Mouse (Mus musculus): ENCODE measurements around the gene Dnm1. TPM values are rescaled to one million over a fixed set of nuclear protein-coding genes. Genes with fewer than 3 reads are reported as not detected.

The Dnm1 gene
- polyA plus RNA-seq, 1 experiment from 2014 or later, result 4.5 TPM

DNA sequence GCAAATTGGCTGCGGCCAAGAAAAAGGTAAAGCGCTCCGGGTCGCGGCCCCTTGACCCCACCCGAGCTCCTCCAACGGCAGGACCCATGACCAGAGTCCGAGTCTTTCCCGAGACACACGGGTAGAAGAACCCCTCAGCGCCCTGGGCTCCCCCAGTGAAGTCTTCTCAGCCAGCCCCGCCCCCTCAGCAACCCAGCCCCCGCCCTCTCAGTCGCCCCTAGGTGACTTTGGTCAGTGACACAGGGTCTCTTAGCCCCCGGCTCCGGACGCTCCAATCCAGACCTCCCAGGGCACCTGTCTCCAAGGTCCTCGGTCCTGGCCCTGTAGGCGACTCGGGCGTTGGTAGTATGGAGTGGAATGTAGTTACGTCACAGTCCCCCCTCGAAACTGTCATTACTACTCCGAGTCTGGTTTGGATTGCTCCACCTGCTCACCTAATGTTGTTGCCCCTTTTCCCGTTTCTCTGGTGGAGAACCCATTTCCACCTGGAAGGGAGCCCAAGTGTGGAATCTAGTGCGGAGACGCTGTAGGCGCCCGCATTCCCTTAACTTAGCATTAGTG, 64.7 kb downstream of the Dnm1 start:
- Histone ChIP-seq H3K9me3 (no peaks in the 10 kb centered on the region), H3K4me2 (peak overlapping the region; percentile 91), H3K9ac (peak overlapping the region; percentile 90), H3K27ac (replicated peaks) (peak overlapping the region; percentile 82), H3K36me3 (peaks cover 42% of the 10 kb centered on the region), H3K27me3 (replicated peaks) (no peaks in the 10 kb centered on the region), H3K4me3 (peak overlapping the region; percentile 93), H3K4me1 (peaks cover 27% of the 10 kb centered on the region)
- peak; percentile 34 for ATAC-seq (ENCODE audit: extremely low read depth, insufficient number of reproducible peaks, low FRiP score, low TSS enrichment)
- WGBS, result 1% methylated on average over 29 of the region's 29 CpGs

DNA sequence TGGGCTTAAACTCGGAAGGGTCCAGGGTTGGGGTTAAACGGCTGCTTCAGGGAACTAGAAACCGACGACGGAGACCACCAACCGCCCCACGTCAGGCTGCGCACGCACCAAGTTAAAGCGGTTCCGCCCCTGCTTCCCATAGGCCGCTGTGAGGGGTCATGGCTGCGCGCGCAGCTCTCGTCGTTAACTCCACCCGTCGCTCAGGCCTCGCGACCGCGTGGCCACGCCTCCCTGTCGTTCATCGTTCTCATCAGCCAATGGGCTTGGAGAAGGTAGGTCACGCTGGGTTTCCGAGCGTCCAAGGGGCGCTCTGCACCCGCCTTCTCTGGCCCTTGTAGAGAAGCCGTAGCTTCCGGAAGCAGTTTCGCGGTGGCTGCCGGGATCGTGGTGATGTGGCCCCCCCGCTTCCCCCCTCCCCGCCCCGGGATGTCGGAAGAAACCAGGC, 65.2 kb downstream of the Dnm1 start, which contains the start of gene Swi5:
TSS of gene Swi5 (minus strand) at position 153 of the 445 bp plus-strand sequence.
- under 1% methylated on average over 36 of the region's 41 CpGs for WGBS
- Histone ChIP-seq H3K27ac (replicated peaks) (peak within 1 kb of the TSS; percentile 82), H3K9ac (peak within 1 kb of the TSS; percentile 99), H3K9me3 (no peaks in the 10 kb centered on the region), H3K4me1 (peaks cover 27% of the 10 kb centered on the region), H3K4me3 (peak within 1 kb of the TSS; percentile 93), H3K27me3 (replicated peaks) (no peaks in the 10 kb centered on the region), H3K36me3 (peaks cover 44% of the 10 kb centered on the region), H3K4me2 (peak within 1 kb of the TSS; percentile 91)
- ATAC-seq (ENCODE audit: extremely low read depth, insufficient number of reproducible peaks, low FRiP score, low TSS enrichment), result peak; percentile 99

DNA sequence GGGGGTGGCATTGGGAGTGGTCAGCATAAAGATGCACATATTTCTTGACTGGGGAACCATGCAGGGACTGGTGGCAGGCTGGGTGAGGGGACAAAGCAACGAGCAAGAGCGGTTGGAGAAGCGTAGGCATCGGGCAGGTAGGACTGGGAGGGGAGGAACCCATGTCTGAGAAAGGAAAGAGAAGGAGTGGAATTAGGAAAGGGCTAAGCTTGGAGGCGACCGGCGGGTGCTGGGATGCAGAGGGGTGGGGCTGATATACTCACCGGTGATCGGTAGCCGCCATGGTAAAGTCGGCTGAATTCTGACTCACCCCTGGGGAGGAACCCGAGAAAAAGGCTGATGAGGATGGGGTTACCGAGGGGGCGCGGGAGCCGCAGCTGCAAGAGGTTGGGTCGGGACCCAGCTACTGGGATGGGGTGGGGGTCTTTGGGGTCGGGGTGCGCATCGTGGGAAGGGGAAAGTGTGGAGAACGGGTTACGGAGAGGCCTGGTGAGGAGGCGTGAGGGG, 65.8 kb downstream of the Dnm1 start, which contains the start of gene Golga2:
TSS of gene Golga2 (plus strand) at position 51 of the 507 bp plus-strand sequence.
- Histone ChIP-seq H3K4me3 (peak within 1 kb of the TSS; percentile 93), H3K4me1 (peaks cover 30% of the 10 kb centered on the region), H3K9me3 (no peaks in the 10 kb centered on the region), H3K27ac (replicated peaks) (peak within 1 kb of the TSS; percentile 82), H3K27me3 (replicated peaks) (no peaks in the 10 kb centered on the region), H3K4me2 (peak within 1 kb of the TSS; percentile 91), H3K9ac (peak within 1 kb of the TSS; percentile 99), H3K36me3 (peaks cover 43% of the 10 kb centered on the region)
- WGBS, result 1% methylated on average over 23 of the region's 23 CpGs
- ATAC-seq (ENCODE audit: extremely low read depth, insufficient number of reproducible peaks, low FRiP score, low TSS enrichment), result no peak

DNA sequence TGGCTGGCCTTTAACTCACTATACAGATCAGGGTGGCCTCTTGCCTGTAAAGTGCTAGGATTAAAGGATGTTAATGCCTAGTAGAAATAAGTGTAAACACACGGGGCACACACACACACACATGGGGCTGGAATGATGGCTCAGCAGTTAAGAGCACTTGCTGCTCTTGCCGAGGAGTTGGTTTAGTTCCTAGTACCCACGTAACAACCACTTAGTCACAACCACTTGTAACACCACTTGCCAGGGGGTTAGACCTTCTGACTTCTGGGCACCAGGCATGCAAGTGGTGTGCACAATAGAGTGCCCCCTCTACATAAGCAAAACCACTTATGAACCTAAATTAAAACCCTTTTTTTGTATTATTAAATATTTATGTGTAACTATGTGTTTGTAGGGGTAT, 69.2 kb downstream of the Dnm1 start:
- WGBS, result 86% methylated on average over 3 of the region's 3 CpGs
- Histone ChIP-seq H3K27ac (replicated peaks) (no peak overlapping the region), H3K4me3 (no peak overlapping the region), H3K4me1 (peaks cover 17% of the 10 kb centered on the region), H3K36me3 (peaks cover 67% of the 10 kb centered on the region), H3K9ac (no peak overlapping the region), H3K4me2 (no peak overlapping the region), H3K27me3 (replicated peaks) (no peaks in the 10 kb centered on the region), H3K9me3 (no peaks in the 10 kb centered on the region)
- no peak for ATAC-seq (ENCODE audit: extremely low read depth, insufficient number of reproducible peaks, low FRiP score, low TSS enrichment)

DNA sequence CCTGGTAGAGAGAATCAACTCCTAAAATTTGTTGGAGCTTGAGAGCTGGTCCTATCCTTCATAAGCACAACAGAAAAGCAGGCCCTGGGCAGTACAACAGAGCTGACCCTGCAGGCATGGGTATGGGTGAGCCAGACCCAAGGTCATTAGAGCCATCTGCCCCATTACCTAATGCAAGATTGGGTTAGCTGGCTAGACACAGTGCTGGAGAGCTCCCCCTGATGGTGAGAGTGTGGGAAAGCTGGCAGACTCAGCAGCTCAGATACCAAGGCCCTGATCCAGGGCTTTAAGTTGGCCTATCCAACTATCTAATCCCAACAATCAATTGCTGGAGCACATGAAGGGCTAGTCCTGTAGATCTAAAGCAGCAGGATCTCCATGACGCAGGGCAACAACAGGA, 70.4 kb downstream of the Dnm1 start:
- ATAC-seq (ENCODE audit: extremely low read depth, insufficient number of reproducible peaks, low FRiP score, low TSS enrichment), result no peak
- no peak overlapping the region for H3K9ac ChIP-seq
- H3K4me1 ChIP-seq, result peaks cover 14% of the 10 kb centered on the region
- H3K27me3 ChIP-seq (replicated peaks), result no peaks in the 10 kb centered on the region
- H3K36me3 ChIP-seq, result peaks cover 80% of the 10 kb centered on the region
- H3K4me2 ChIP-seq, result no peak overlapping the region
- 0 out of 2 replicates have a peak overlapping the region, but pooled peaks have one; percentile 0 for H3K27ac ChIP-seq (replicated peaks)
- no peaks in the 10 kb centered on the region for H3K9me3 ChIP-seq
- WGBS, result 80% methylated on average over 1 of the region's 1 CpGs
- H3K4me3 ChIP-seq, result no peak overlapping the region

DNA sequence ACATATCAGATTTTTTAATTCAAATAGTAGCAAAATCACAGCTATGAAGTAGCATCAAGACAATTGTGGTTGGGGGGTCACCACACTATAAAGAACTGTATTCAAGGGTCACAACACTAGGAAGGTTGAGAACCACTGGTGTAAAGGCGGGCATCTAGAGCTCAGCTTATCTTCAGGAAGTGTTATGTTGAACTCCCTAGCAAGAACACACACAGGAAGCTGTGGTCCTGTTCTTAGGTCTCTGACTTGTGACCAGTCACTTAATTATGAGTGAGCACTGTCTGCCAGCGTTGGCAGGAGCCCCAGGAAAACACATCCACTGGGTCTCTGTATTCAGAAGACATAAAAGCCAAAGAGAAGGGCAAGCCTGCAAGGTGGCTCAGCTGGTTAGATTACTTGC, 70.8 kb downstream of the Dnm1 start:
- H3K4me3 ChIP-seq, result no peak overlapping the region
- WGBS, result 68% methylated on average over 2 of the region's 2 CpGs
- no peaks in the 10 kb centered on the region for H3K27me3 ChIP-seq (replicated peaks)
- no peak overlapping the region for H3K9ac ChIP-seq
- peaks cover 84% of the 10 kb centered on the region for H3K36me3 ChIP-seq
- 0 out of 2 replicates have a peak overlapping the region, but pooled peaks have one; percentile 0 for H3K27ac ChIP-seq (replicated peaks)
- ATAC-seq (ENCODE audit: extremely low read depth, insufficient number of reproducible peaks, low FRiP score, low TSS enrichment), result no peak
- no peak overlapping the region for H3K4me2 ChIP-seq
- no peaks in the 10 kb centered on the region for H3K9me3 ChIP-seq
- H3K4me1 ChIP-seq, result peaks cover 14% of the 10 kb centered on the region

DNA sequence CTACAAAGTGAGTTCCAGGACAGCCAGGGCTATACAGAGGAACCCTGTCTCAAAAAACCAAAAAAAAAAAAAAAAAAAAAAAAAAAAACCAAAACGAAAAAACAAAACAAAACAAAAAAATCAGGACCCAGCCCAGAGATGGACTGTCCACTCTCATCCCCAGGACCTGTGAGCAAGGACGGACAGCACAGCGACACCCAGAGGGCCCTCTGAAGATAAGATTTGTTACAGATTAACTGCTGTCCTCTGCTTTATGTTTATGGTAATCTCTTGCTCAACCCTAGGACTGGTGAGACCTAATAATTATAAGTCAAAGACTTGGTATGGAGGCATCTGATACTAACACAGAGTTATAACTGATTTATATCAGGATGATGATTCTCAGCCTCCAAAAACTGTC, 77.3 kb downstream of the Dnm1 start:
- no peak overlapping the region for H3K4me3 ChIP-seq
- WGBS, result 52% methylated on average over 3 of the region's 3 CpGs
- peaks cover 42% of the 10 kb centered on the region for H3K36me3 ChIP-seq
- H3K4me1 ChIP-seq, result no peaks in the 10 kb centered on the region
- no peak for ATAC-seq (ENCODE audit: extremely low read depth, insufficient number of reproducible peaks, low FRiP score, low TSS enrichment)
- H3K9ac ChIP-seq, result no peak overlapping the region
- no peak overlapping the region for H3K4me2 ChIP-seq
- no peaks in the 10 kb centered on the region for H3K27me3 ChIP-seq (replicated peaks)
- no peaks in the 10 kb centered on the region for H3K9me3 ChIP-seq
- no peak overlapping the region for H3K27ac ChIP-seq (replicated peaks)

DNA sequence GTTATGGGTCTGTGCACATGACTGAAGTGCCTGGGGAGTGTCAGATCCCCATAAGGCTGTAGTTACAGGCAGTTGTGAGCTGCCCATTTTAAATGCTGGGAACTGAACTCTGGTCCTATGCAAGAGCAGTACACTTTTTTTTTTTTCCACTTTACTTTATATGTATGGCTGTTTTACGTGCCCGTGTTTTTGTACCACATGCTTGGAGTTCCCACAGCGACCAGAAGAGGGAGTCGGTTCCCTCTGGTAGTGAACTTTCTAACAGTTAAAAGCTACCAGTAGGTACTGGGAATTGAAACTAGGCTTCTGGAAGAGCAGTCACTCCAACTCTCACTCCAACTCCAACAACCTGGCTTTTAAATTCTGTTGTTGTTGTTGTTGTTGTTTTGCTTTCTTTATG, 92.5 kb downstream of the Dnm1 start:
- WGBS, result 33% methylated on average over 4 of the region's 4 CpGs
- Histone ChIP-seq H3K4me3 (0 out of 2 replicates have a peak overlapping the region, but pooled peaks have one; percentile 91), H3K27ac (replicated peaks) (no peak overlapping the region), H3K36me3 (peaks cover 31% of the 10 kb centered on the region), H3K27me3 (replicated peaks) (no peaks in the 10 kb centered on the region), H3K4me1 (peaks cover 14% of the 10 kb centered on the region), H3K9me3 (no peaks in the 10 kb centered on the region), H3K4me2 (peak overlapping the region; percentile 82), H3K9ac (no peak overlapping the region)
- ATAC-seq (ENCODE audit: extremely low read depth, insufficient number of reproducible peaks, low FRiP score, low TSS enrichment), result no peak

DNA sequence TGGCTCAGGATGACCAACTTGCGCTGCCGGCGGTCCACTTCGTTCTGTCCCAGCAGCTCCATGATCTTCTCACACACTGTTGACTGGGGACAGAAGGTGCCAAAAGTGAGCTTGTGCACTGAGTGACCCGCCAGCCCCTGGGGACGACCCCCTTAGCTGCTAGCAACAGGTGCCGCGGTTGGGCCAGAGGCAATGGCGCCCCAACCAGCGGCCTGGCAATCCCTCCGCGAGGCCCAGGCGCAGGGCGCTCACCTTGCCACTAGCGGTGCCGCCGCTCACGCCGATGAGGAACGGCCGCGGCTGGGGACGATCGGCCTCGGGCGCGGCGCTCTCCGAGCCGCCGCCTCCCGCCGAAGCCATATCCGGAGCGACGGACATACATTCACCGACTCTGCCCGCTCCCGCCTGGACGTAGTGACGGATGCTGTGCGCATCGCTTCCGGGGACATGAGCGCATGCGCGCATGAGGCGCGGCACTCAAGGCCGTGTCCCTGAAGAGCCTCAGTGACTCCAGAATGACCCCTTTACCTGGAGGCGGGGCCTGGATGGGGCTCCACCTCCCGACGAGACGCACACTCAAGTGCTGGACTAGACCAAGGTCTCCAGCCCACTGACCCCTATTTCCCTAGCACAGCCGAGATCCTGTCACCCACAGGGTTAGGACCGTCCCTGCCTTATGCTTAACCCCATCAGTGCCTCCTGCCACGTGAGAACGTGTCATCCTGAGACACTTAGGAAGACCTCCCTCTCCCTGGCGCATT, 93.3 kb downstream of the Dnm1 start, which contains the start of gene Uck1:
TSS of gene Uck1 (minus strand) at position 503 of the 761 bp plus-strand sequence.
- WGBS, result 1% methylated on average over 59 of the region's 59 CpGs
- H3K9me3 ChIP-seq, result no peaks in the 10 kb centered on the region
- peaks cover 33% of the 10 kb centered on the region for H3K36me3 ChIP-seq
- H3K27me3 ChIP-seq (replicated peaks), result no peaks in the 10 kb centered on the region
- peak within 1 kb of the TSS; percentile 87 for H3K9ac ChIP-seq
- H3K27ac ChIP-seq (replicated peaks), result peak within 1 kb of the TSS; percentile 53
- peak within 1 kb of the TSS; percentile 82 for H3K4me2 ChIP-seq
- peaks cover 14% of the 10 kb centered on the region for H3K4me1 ChIP-seq
- H3K4me3 ChIP-seq, result peak within 1 kb of the TSS; percentile 91
- peak; percentile 82 for ATAC-seq (ENCODE audit: extremely low read depth, insufficient number of reproducible peaks, low FRiP score, low TSS enrichment)

DNA sequence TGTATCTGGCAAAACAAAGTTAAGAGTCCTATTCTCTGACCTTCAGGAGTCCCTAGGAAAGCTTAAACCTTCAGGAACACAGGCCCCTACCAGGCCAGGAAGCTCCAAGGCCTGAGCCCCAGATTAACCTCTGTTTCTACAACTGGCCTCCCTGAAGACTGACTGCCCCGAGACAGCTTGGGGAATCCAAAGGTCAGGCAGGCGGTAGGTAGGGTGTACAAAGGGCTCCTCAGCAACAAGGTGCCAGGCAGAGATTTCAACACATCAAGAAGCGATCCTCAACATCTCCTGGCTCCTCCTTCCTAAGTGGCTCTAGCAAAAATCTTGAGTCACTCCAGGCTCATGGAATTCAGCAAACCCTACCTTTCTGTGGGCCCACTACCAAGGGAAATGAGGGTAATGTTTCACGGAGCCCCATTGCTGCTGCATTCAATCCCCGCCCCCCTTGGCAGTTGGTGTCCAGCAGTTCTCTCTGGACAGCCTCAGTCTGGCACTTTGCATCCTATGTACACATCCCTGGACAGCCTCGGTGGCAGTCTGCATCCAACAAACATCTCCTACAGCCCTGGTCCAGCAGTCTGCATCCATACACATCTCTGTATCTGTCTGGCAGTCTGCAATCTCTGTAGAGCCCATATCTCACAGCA, 94.1 kb downstream of the Dnm1 start:
- no peak for ATAC-seq (ENCODE audit: extremely low read depth, insufficient number of reproducible peaks, low FRiP score, low TSS enrichment)
- Histone ChIP-seq H3K9ac (peak overlapping the region; percentile 87), H3K9me3 (no peaks in the 10 kb centered on the region), H3K36me3 (peaks cover 41% of the 10 kb centered on the region), H3K27ac (replicated peaks) (peak overlapping the region; percentile 53; the same call in 1 of the 2 replicates), H3K4me3 (peak overlapping the region; percentile 91), H3K4me1 (peaks cover 14% of the 10 kb centered on the region), H3K27me3 (replicated peaks) (no peaks in the 10 kb centered on the region), H3K4me2 (peak overlapping the region; percentile 82)
- 51% methylated on average over 6 of the region's 6 CpGs for WGBS
